Mouse (Mus musculus) hindbrain, embryonic 10.5 days (tissue): ENCODE measurements around the gene Ewsr1. TPM values are rescaled to one million over a fixed set of nuclear protein-coding genes. Genes with fewer than 3 reads are reported as not detected.

Experiments
- polyA plus RNA-seq: library from polyadenylated mRNA; unstranded; fragments of >200 nt; fragmentation: Nextera tagmentation; extraction: Ambion mirVana; gene quantifications from 2 replicates; pipeline ENCODE4 v1.2.1, GENCODE M21; 2016

The Ewsr1 gene
- polyA plus RNA-seq, 1 experiment from 2014 or later: 877 TPM

Other genes with a start within 250 kb of the Ewsr1 start
- gene Nf2, start 249.7 kb downstream of the Ewsr1 start, polyA plus RNA-seq: 58.6 and 61.1 TPM in 2 replicates
- 77.9 and 89.0 TPM in 2 replicates for gene Nipsnap1, start 225.3 kb downstream of the Ewsr1 start, polyA plus RNA-seq
- 53.3 and 59.4 TPM in 2 replicates for gene Thoc5, start 203.9 kb downstream of the Ewsr1 start, polyA plus RNA-seq
- 0.29 and 0.44 TPM in 2 replicates for gene Nefh, start 151.2 kb downstream of the Ewsr1 start, polyA plus RNA-seq
- gene Ap1b1, start 112.4 kb downstream of the Ewsr1 start, polyA plus RNA-seq: 62.6 and 70.3 TPM in 2 replicates
- gene Rasl10a, start 41.1 kb downstream of the Ewsr1 start, polyA plus RNA-seq: 0.44 and 0.84 TPM in 2 replicates
- gene Gas2l1, start 33.9 kb downstream of the Ewsr1 start, polyA plus RNA-seq: 25.5 and 34.9 TPM in 2 replicates
- 29.1 and 29.3 TPM in 2 replicates for gene Rhbdd3, start 340 bp downstream of the Ewsr1 start, polyA plus RNA-seq
- 31.9 and 40.0 TPM in 2 replicates for gene Emid1, start 53.0 kb upstream of the Ewsr1 start, polyA plus RNA-seq
- gene Kremen1, start 162.3 kb upstream of the Ewsr1 start, polyA plus RNA-seq: 12.1 and 12.8 TPM in 2 replicates